Mouse (Mus musculus) kidney, embryonic 14.5 days (tissue): ENCODE data around the gene Arhgef40. TPM values are rescaled to one million over a fixed set of nuclear protein-coding genes. Genes with fewer than 3 reads are reported as not detected.

ENCODE experiments used
- ATAC-seq: fragments of 200-750 bp; cut with Nextera tagmentation; 2 replicates; pipeline ENCODE4 v1.8.0; 2017; ENCODE audit warnings: moderate number of reproducible peaks, mild to moderate bottlenecking, moderate TSS enrichment, moderate library complexity; ENCODE audit not compliant: low FRiP score, low TSS enrichment
- H3K27ac ChIP-seq: fragments of 300-500 bp; sonication (generic); 2 replicates; pipeline ENCODE4 v1.5.1; 2014; ENCODE audit warnings: low read depth, mild to moderate bottlenecking, low read length, moderate library complexity, mixed read lengths
- H3K27me3 ChIP-seq: fragments of 300-500 bp; sonication (generic); 2 replicates; pipeline ENCODE4 v1.6.1; 2014; ENCODE audit warnings: mild to moderate bottlenecking, low read length; ENCODE audit not compliant: control insufficient read depth, insufficient read depth
- H3K36me3 ChIP-seq: fragments of 300-500 bp; sonication (generic); 2 replicates; pipeline ENCODE4 v1.6.1; 2014; ENCODE audit warnings: low read length, mixed read lengths; ENCODE audit not compliant: control insufficient read depth, insufficient read depth
- H3K4me1 ChIP-seq: fragments of 300-500 bp; sonication (generic); 2 replicates; pipeline ENCODE4 v1.6.1; 2014; ENCODE audit warnings: low read length, mixed read lengths; ENCODE audit not compliant: control insufficient read depth, insufficient read depth
- H3K4me2 ChIP-seq: fragments of 300-500 bp; sonication (generic); replicated peaks from 2 replicates; pipeline ENCODE4 v1.6.1; 2014; ENCODE audit warnings: low read depth, mild to moderate bottlenecking, low read length
- H3K4me3 ChIP-seq: fragments of 300-500 bp; sonication (generic); 2 replicates; pipeline ENCODE4 v1.5.1; 2014; ENCODE audit warnings: mild to moderate bottlenecking, low read length
- H3K9ac ChIP-seq: fragments of 300-500 bp; sonication (generic); 2 replicates; pipeline ENCODE4 v1.6.1; 2014; ENCODE audit warnings: low read depth, mild to moderate bottlenecking, low read length, moderate library complexity
- H3K9me3 ChIP-seq: fragments of 300-500 bp; sonication (generic); 2 replicates; pipeline ENCODE4 v1.6.1; 2016; ENCODE audit warnings: low read length; ENCODE audit not compliant: control insufficient read depth
- WGBS: fragments of 180-500 bp; shearing (Covaris S2); extraction: QIAGEN DNeasy Blood & Tissue Kit; methylation state at CpG from one replicate; pipeline ENCODE4 v1.1.7; 2014; 5-methylcytosine and 5-hydroxymethylcytosine counted together
- polyA plus RNA-seq: library from polyadenylated mRNA; unstranded; fragments of >200 nt; fragmentation: Nextera tagmentation; extraction: Ambion mirVana; gene quantifications from 2 replicates; pipeline ENCODE4 v1.2.1, GENCODE M21; 2014

Arhgef40 gene
- polyA plus RNA-seq, 1 experiment from 2014 or later: 74.9 TPM

GRCm38 (mm10) chr14:52008321-52009203, 24.0 kb downstream of the Arhgef40 start:
- Histone ChIP-seq H3K27ac (no peak overlapping the region), H3K9me3 (no peaks in the 10 kb centered on the region), H3K9ac (peak overlapping the region; percentile 36; the same call in 1 of the 2 replicates), H3K27me3 (no peaks in the 10 kb centered on the region), H3K4me2 (peak overlapping the region; percentile 8; the same call in 1 of the 2 replicates), H3K4me3 (0 out of 2 replicates have a peak overlapping the region, but pooled peaks have one; percentile 4), H3K4me1 (peaks cover 45% of the 10 kb centered on the region), H3K36me3 (peaks cover 51% of the 10 kb centered on the region)
- WGBS: 59% methylated on average over 38 of the region's 38 CpGs
- ATAC-seq: peak; percentile 44

GRCm38 (mm10) chr14:52009361-52009760, 24.8 kb downstream of the Arhgef40 start:
- Histone ChIP-seq H3K9me3 (no peaks in the 10 kb centered on the region), H3K4me3 (no peak overlapping the region), H3K27me3 (no peaks in the 10 kb centered on the region), H3K4me1 (peaks cover 46% of the 10 kb centered on the region), H3K27ac (no peak overlapping the region; the same call in 1 of the 2 replicates), H3K9ac (0 out of 2 replicates have a peak overlapping the region, but pooled peaks have one; percentile 36), H3K36me3 (peaks cover 46% of the 10 kb centered on the region), H3K4me2 (peak overlapping the region; percentile 8; the same call in 1 of the 2 replicates)
- WGBS: 61% methylated on average over 26 of the region's 26 CpGs
- no peak for ATAC-seq

- WGBS: 62% methylated on average over 6 of the region's 6 CpGs
- peaks cover 41% of the 10 kb centered on the region for H3K36me3 ChIP-seq
- peak overlapping the region; percentile 82; the same call in 1 of the 2 replicates for H3K27ac ChIP-seq
- peak overlapping the region; percentile 25 for H3K4me3 ChIP-seq
- ATAC-seq: no peak
- H3K9ac ChIP-seq: peak overlapping the region; percentile 36; the same call in 1 of the 2 replicates
- H3K9me3 ChIP-seq: no peaks in the 10 kb centered on the region
- peak overlapping the region; percentile 36 for H3K4me2 ChIP-seq
- peaks cover 46% of the 10 kb centered on the region for H3K4me1 ChIP-seq
- H3K27me3 ChIP-seq: no peaks in the 10 kb centered on the region
These were observed 25.3 kb downstream of the Arhgef40 start for GRCm38 (mm10) chr14:52009841-52010240.

- Histone ChIP-seq H3K4me2 (peak overlapping the region; percentile 36), H3K27me3 (no peaks in the 10 kb centered on the region), H3K9me3 (no peaks in the 10 kb centered on the region), H3K4me3 (peak overlapping the region; percentile 25), H3K4me1 (peaks cover 50% of the 10 kb centered on the region), H3K9ac (peak overlapping the region; percentile 36; the same call in 1 of the 2 replicates), H3K27ac (peak overlapping the region; percentile 82), H3K36me3 (peaks cover 34% of the 10 kb centered on the region)
- 4% methylated on average over 9 of the region's 9 CpGs for WGBS
- ATAC-seq: peak; percentile 71
These were observed 26.1 kb downstream of the Arhgef40 start for GRCm38 (mm10) chr14:52010446-52011111.

- Histone ChIP-seq H3K9ac (no peak overlapping the region), H3K4me1 (peaks cover 61% of the 10 kb centered on the region), H3K4me2 (no peak overlapping the region), H3K27me3 (no peaks in the 10 kb centered on the region), H3K9me3 (no peaks in the 10 kb centered on the region), H3K4me3 (no peak overlapping the region), H3K27ac (peak overlapping the region; percentile 82; the same call in 1 of the 2 replicates), H3K36me3 (peaks cover 23% of the 10 kb centered on the region)
- 36% methylated on average over 1 of the region's 1 CpGs for WGBS
- ATAC-seq: no peak
These were observed 27.2 kb downstream of the Arhgef40 start for GRCm38 (mm10) chr14:52011683-52012082.

- H3K9ac ChIP-seq: no peak overlapping the region
- H3K36me3 ChIP-seq: peaks cover 19% of the 10 kb centered on the region
- no peak overlapping the region for H3K4me3 ChIP-seq
- H3K27me3 ChIP-seq: no peaks in the 10 kb centered on the region
- no peak for ATAC-seq
- 79% methylated on average over 4 of the region's 4 CpGs for WGBS
- no peak overlapping the region for H3K4me2 ChIP-seq
- no peak overlapping the region for H3K27ac ChIP-seq
- no peaks in the 10 kb centered on the region for H3K9me3 ChIP-seq
- peaks cover 65% of the 10 kb centered on the region for H3K4me1 ChIP-seq
These were observed 27.6 kb downstream of the Arhgef40 start for GRCm38 (mm10) chr14:52012085-52012484.

GRCm38 (mm10) chr14:52012553-52012952, 28.0 kb downstream of the Arhgef40 start:
- WGBS: 62% methylated on average over 5 of the region's 5 CpGs
- no peaks in the 10 kb centered on the region for H3K9me3 ChIP-seq
- peaks cover 67% of the 10 kb centered on the region for H3K4me1 ChIP-seq
- H3K4me3 ChIP-seq: no peak overlapping the region; the same call in 1 of the 2 replicates
- H3K27me3 ChIP-seq: no peaks in the 10 kb centered on the region
- peak overlapping the region; percentile 52; the same call in 1 of the 2 replicates for H3K4me2 ChIP-seq
- H3K36me3 ChIP-seq: peaks cover 15% of the 10 kb centered on the region
- no peak overlapping the region for H3K27ac ChIP-seq
- H3K9ac ChIP-seq: 0 out of 2 replicates have a peak overlapping the region, but pooled peaks have one; percentile 93
- ATAC-seq: no peak

- WGBS: 57% methylated on average over 8 of the region's 8 CpGs
- Histone ChIP-seq H3K9me3 (no peaks in the 10 kb centered on the region), H3K9ac (peak overlapping the region; percentile 93; the same call in 1 of the 2 replicates), H3K27me3 (no peaks in the 10 kb centered on the region), H3K27ac (peak overlapping the region; percentile 94), H3K36me3 (peaks cover 13% of the 10 kb centered on the region), H3K4me2 (peak overlapping the region; percentile 52), H3K4me1 (peaks cover 66% of the 10 kb centered on the region), H3K4me3 (peak overlapping the region; percentile 71)
- no peak for ATAC-seq
These were observed 28.6 kb downstream of the Arhgef40 start for GRCm38 (mm10) chr14:52013021-52013610.
